Mouse (Mus musculus) hindbrain, embryonic 10.5 days (tissue): ENCODE measurements at regions not wholly inside any gene's neighbourhood (a gene's known extent, or its start where the extent isn't known, plus 50 kb on each side); places are given as distances from the start of the nearest gene placed in this dataset.

Experiments
- DNase-seq: peaks from one replicate; pipeline ENCODE4 v3.0.0-alpha.2; 2017; ENCODE audit warnings: low spot score
- H3K27ac ChIP-seq: fragments of 300-500 bp; sonication (generic); 2 replicates; pipeline ENCODE4 v1.5.1; 2016; ENCODE audit warnings: mild to moderate bottlenecking, moderate library complexity
- H3K27me3 ChIP-seq: fragments of 300-500 bp; sonication (generic); 2 replicates; pipeline ENCODE4 v1.6.1; 2016; ENCODE audit warnings: mild to moderate bottlenecking; ENCODE audit not compliant: poor library complexity, insufficient read depth, severe bottlenecking
- H3K36me3 ChIP-seq: fragments of 300-500 bp; sonication (generic); 2 replicates; pipeline ENCODE4 v1.6.1; 2016; ENCODE audit warnings: mild to moderate bottlenecking, moderate library complexity
- H3K4me1 ChIP-seq: fragments of 300-500 bp; sonication (generic); replicated peaks from 2 replicates; pipeline ENCODE4 v1.6.1; 2016; ENCODE audit warnings: mild to moderate bottlenecking
- H3K4me3 ChIP-seq: fragments of 300-500 bp; sonication (generic); 2 replicates; pipeline ENCODE4 v1.5.1; 2016; ENCODE audit warnings: mild to moderate bottlenecking, moderate library complexity
- H3K9me3 ChIP-seq: fragments of 300-500 bp; sonication (generic); 2 replicates; pipeline ENCODE4 v1.6.1; 2016; ENCODE audit warnings: mild to moderate bottlenecking, moderate library complexity
- WGBS: fragments of 180-500 bp; shearing (Covaris S2); methylation state at CpG from one replicate; pipeline ENCODE4 v1.1.7; 2016; 5-methylcytosine and 5-hydroxymethylcytosine counted together

- WGBS: 25% methylated on average over 20 of the region's 20 CpGs
- Histone ChIP-seq H3K27ac (0 out of 2 replicates have a peak overlapping the region, but pooled peaks have one; percentile 30), H3K4me1 (peaks cover 24% of the 10 kb centered on the region), H3K36me3 (no peaks in the 10 kb centered on the region), H3K27me3 (peaks cover 44% of the 10 kb centered on the region), H3K4me3 (peak overlapping the region; percentile 38), H3K9me3 (no peaks in the 10 kb centered on the region)
- DNase-seq: peak; percentile 11
These were observed 99.3 kb upstream of the Ado start for GRCm38 (mm10) chr10:67647777-67648727.

DNA sequence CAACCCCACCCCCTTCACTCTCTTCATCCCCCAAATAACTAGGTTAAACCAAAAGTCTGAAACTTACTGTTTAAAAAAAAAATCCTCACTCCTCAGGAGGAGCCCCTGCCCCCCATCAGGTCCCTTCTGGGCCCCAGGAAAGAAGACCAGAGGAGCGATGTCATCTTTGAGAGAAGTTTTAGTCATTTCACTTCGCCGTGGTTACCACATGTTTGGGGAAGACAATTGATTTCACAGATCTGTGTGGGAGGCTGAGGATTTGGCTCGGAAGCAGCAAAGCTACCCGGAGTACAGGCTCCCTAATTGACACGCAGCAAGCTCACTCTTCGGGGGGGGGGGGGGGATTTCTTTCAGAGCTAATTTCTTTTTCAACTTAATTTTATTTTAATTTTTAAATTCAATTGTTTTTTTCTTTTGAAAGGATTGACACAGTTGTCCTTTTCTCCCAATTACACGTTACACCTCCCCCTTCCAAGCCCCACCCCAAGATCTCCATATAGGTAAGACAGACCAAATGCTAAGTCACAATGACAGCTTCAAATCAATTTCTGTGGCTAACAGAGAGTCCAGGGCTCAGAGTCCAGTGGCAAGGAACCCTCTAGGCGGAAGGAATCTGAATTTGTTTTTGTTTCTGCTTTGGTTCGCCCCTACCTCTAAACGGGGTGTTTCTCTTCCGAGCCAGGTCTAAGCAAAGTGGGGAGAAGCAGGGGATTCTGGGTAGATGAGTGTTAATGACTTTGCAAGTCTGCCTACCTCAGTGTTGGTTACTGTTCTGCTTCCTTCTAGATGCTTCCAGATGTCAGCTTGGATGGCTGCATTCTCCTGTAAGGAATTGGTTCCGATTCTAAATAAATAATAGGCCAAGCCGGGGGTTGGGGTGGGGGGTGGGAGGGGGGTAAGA lies 98.2 kb upstream of the Ado start:
- Histone ChIP-seq H3K4me1 (peaks cover 24% of the 10 kb centered on the region), H3K27ac (no peak overlapping the region), H3K36me3 (no peaks in the 10 kb centered on the region), H3K4me3 (peak overlapping the region; percentile 38), H3K27me3 (peaks cover 44% of the 10 kb centered on the region), H3K9me3 (no peaks in the 10 kb centered on the region)
- WGBS: 9% methylated on average over 14 of the region's 14 CpGs
- DNase-seq: peak; percentile 6

DNA sequence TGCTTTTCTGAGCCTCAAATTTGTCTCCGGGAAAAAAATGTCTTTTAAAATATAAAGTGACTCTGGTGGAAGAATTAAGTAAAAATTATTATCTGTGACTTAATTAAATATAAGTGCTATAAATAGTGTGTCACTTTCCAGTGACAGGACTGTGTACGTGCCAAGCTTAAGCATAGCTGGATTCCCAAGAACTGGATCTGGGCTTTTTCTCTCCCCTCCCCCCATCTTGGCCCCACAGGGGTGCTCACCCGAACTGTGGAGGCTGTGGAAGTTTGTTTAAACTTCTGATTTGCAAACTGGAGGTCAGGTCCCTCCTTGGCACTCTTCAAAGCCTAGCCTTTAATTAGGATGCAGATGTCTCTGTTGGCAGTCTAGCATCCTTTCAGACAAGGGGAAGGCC lies 97.1 kb upstream of the Ado start:
- Histone ChIP-seq H3K4me3 (no peak overlapping the region), H3K9me3 (no peaks in the 10 kb centered on the region), H3K36me3 (no peaks in the 10 kb centered on the region), H3K27me3 (peaks cover 44% of the 10 kb centered on the region), H3K27ac (no peak overlapping the region), H3K4me1 (peaks cover 24% of the 10 kb centered on the region)
- no peak for DNase-seq
- WGBS: 42% methylated on average over 3 of the region's 3 CpGs

GRCm38 (mm10) chr10:67644280-67644679 lies 95.5 kb upstream of the Ado start:
- Histone ChIP-seq H3K36me3 (no peaks in the 10 kb centered on the region), H3K27ac (no peak overlapping the region), H3K4me3 (no peak overlapping the region), H3K9me3 (no peaks in the 10 kb centered on the region), H3K4me1 (peaks cover 24% of the 10 kb centered on the region), H3K27me3 (peaks cover 34% of the 10 kb centered on the region)
- no peak for DNase-seq
- 61% methylated on average over 1 of the region's 1 CpGs for WGBS

GRCm38 (mm10) chr10:67643685-67644084 lies 94.9 kb upstream of the Ado start:
- WGBS: 57% methylated on average over 7 of the region's 7 CpGs
- peak; percentile 10 for DNase-seq
- H3K4me1 ChIP-seq: peaks cover 24% of the 10 kb centered on the region
- peaks cover 28% of the 10 kb centered on the region for H3K27me3 ChIP-seq
- H3K9me3 ChIP-seq: no peaks in the 10 kb centered on the region
- no peak overlapping the region for H3K4me3 ChIP-seq
- no peak overlapping the region for H3K27ac ChIP-seq
- H3K36me3 ChIP-seq: no peaks in the 10 kb centered on the region

GRCm38 (mm10) chr10:67637339-67637738 lies 88.6 kb upstream of the Ado start:
- Histone ChIP-seq H3K27ac (no peak overlapping the region), H3K4me1 (peaks cover 9% of the 10 kb centered on the region), H3K9me3 (0 out of 2 replicates have a peak, but pooled peaks cover 5% of the 10 kb centered on the region), H3K36me3 (no peaks in the 10 kb centered on the region), H3K4me3 (no peak overlapping the region), H3K27me3 (0 out of 2 replicates have a peak, but pooled peaks cover 7% of the 10 kb centered on the region)
- peak; percentile 11 for DNase-seq
- WGBS: 76% methylated on average over 5 of the region's 5 CpGs

- Histone ChIP-seq H3K9me3 (0 out of 2 replicates have a peak, but pooled peaks cover 5% of the 10 kb centered on the region), H3K27ac (no peak overlapping the region), H3K36me3 (no peaks in the 10 kb centered on the region), H3K4me1 (peaks cover 9% of the 10 kb centered on the region), H3K27me3 (0 out of 2 replicates have a peak, but pooled peaks cover 7% of the 10 kb centered on the region), H3K4me3 (peak overlapping the region; percentile 38)
- 6% methylated on average over 13 of the region's 13 CpGs for WGBS
- DNase-seq: peak; percentile 30
These were observed 87.8 kb upstream of the Ado start for GRCm38 (mm10) chr10:67636569-67636968.

GRCm38 (mm10) chr10:67634795-67635194 lies 86.0 kb upstream of the Ado start:
- Histone ChIP-seq H3K27ac (no peak overlapping the region), H3K36me3 (no peaks in the 10 kb centered on the region), H3K27me3 (0 out of 2 replicates have a peak, but pooled peaks cover 7% of the 10 kb centered on the region), H3K9me3 (0 out of 2 replicates have a peak, but pooled peaks cover 5% of the 10 kb centered on the region), H3K4me3 (no peak overlapping the region), H3K4me1 (peaks cover 9% of the 10 kb centered on the region)
- no peak for DNase-seq
- WGBS: 86% methylated on average over 4 of the region's 4 CpGs

- Histone ChIP-seq H3K27ac (no peak overlapping the region), H3K9me3 (0 out of 2 replicates have a peak, but pooled peaks cover 5% of the 10 kb centered on the region), H3K36me3 (no peaks in the 10 kb centered on the region), H3K4me3 (no peak overlapping the region), H3K4me1 (peaks cover 9% of the 10 kb centered on the region), H3K27me3 (0 out of 2 replicates have a peak, but pooled peaks cover 6% of the 10 kb centered on the region)
- no peak for DNase-seq
- WGBS: 96% methylated on average over 7 of the region's 7 CpGs
These were observed 84.3 kb upstream of the Ado start for GRCm38 (mm10) chr10:67633063-67633462.

DNA sequence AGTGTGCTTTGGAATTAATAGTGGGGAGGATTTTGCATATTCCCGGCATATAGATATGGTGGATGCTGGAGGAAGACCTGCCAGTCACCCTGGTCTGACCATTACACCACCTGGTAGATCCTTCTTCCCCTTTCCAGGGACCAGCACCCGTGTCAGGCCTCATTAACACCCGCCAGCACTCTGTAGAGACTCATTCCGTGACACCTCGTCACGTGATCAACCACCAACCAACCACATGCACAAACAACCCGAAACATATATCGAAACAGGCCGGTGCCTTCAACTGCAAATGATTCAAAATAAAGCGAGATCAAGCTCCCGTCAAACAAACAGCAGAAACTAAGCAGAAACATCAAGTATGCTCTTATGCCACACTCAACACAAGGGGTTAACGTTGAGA lies 74.6 kb upstream of the Ado start:
- Histone ChIP-seq H3K9me3 (no peaks in the 10 kb centered on the region), H3K4me1 (0 out of 2 replicates have a peak, but pooled peaks cover 4% of the 10 kb centered on the region), H3K27ac (no peak overlapping the region), H3K36me3 (no peaks in the 10 kb centered on the region), H3K27me3 (no peaks in the 10 kb centered on the region), H3K4me3 (no peak overlapping the region)
- no peak for DNase-seq
- 88% methylated on average over 12 of the region's 12 CpGs for WGBS

GRCm38 (mm10) chr10:67620018-67620417 lies 71.3 kb upstream of the Ado start:
- H3K27ac ChIP-seq: no peak overlapping the region
- no peaks in the 10 kb centered on the region for H3K9me3 ChIP-seq
- DNase-seq: no peak
- 0 out of 2 replicates have a peak, but pooled peaks cover 4% of the 10 kb centered on the region for H3K4me1 ChIP-seq
- no peak overlapping the region for H3K4me3 ChIP-seq
- no peaks in the 10 kb centered on the region for H3K27me3 ChIP-seq
- H3K36me3 ChIP-seq: no peaks in the 10 kb centered on the region
- 83% methylated on average over 8 of the region's 8 CpGs for whole genome bisulfite sequencing

- H3K9me3 ChIP-seq: no peaks in the 10 kb centered on the region
- H3K4me1 ChIP-seq: 0 out of 2 replicates have a peak, but pooled peaks cover 1% of the 10 kb centered on the region
- H3K4me3 ChIP-seq: no peak overlapping the region
- H3K27ac ChIP-seq: no peak overlapping the region
- no peaks in the 10 kb centered on the region for H3K36me3 ChIP-seq
- no peak for DNase-seq
- 77% methylated on average over 5 of the region's 5 CpGs for WGBS
- H3K27me3 ChIP-seq: no peaks in the 10 kb centered on the region
These were observed 69.4 kb upstream of the Ado start for GRCm38 (mm10) chr10:67618112-67618511.
